Mouse (Mus musculus): ENCODE data around the gene Hpcal1. TPM values are rescaled to one million over a fixed set of nuclear protein-coding genes. Genes with fewer than 3 reads are reported as not detected.

The Hpcal1 gene
- polyA plus RNA-seq, 1 experiment, result 36.1 TPM

DNA sequence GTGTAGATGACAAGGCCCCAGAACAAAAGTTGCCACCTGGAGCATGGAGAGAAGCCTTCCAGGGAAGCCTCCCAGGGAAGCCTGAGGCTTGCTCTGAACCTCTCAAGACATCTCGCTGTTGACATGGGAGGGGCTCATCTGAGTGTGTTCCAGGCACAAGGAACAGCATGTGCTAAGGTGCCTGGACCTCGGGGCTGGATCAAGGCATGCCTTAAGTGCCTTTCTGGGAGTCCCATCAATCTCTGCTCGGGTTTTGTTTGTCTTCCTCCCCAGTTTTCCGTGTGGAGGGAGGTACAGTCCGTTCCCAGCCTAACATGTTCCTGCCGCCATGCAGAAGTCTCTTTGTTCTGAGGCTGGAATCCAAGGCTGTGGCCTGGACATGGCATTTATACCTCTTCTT lies 33.3 kb downstream of the Hpcal1 start:
- no peak overlapping the region for H3K4me3 ChIP-seq (replicated peaks; ENCODE audit: control insufficient read depth, low read depth, low read length)
- no peak overlapping the region for H3K27ac ChIP-seq (ENCODE audit: control insufficient read depth, insufficient read depth, low read depth, low read length, poor library complexity)
- peaks cover 3% of the 10 kb centered on the region for H3K4me1 ChIP-seq (ENCODE audit: control insufficient read depth, insufficient read depth, low read length)
- 74% methylated on average over 6 of the region's 6 CpGs for WGBS
- TF ChIP-seq POLR2A (IDR thresholded peaks at IDR 0.05; ENCODE audit: borderline replicate concordance, control insufficient read depth, low read depth, low read length), result no peak
- TF ChIP-seq CTCF (IDR thresholded peaks at IDR 0.05; ENCODE audit: control insufficient read depth, insufficient read depth, low read length), result no peak

DNA sequence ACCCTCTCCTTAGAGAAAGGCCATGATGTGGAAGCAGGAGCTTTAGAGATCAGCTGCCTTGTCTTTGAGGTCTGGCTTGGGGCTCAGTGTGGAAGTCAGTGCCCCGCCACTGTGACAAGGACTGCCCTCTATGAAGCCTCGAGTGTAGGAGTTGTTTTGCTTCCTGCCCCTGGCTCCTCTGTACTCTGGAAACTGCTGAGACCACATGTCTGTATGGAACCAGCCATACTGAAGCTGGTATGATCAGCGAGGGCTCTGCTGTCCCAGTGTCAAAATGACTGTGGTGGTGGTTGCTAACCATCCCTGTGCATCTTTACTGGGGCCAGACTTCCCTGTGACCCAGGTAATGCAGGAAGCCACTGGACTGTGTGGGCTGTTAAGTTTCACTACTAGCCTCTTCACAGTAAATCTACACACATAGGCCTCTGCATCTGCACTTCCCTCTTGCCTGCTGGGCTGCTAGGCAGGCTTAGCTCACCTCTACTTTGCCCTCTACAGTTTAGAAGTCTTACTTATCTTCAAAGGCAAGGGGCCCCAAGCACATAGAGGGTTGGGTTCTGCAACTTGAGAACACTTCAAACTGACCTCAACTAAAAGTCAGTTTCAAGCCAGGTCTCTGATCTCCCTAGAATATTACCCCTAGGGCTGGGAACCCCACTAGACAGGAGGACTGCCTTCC lies 33.9 kb downstream of the Hpcal1 start:
- Histone ChIP-seq H3K27ac (ENCODE audit: control insufficient read depth, insufficient read depth, low read depth, low read length, poor library complexity) (no peak overlapping the region), H3K4me1 (ENCODE audit: control insufficient read depth, insufficient read depth, low read length) (peaks cover 3% of the 10 kb centered on the region), H3K4me3 (replicated peaks; ENCODE audit: control insufficient read depth, low read depth, low read length) (no peak overlapping the region)
- 35% methylated on average over 3 of the region's 3 CpGs for WGBS
- no peak for TF ChIP-seq CTCF (IDR thresholded peaks at IDR 0.05; ENCODE audit: control insufficient read depth, insufficient read depth, low read length)
- TF ChIP-seq POLR2A (IDR thresholded peaks at IDR 0.05; ENCODE audit: borderline replicate concordance, control insufficient read depth, low read depth, low read length), result no peak

DNA sequence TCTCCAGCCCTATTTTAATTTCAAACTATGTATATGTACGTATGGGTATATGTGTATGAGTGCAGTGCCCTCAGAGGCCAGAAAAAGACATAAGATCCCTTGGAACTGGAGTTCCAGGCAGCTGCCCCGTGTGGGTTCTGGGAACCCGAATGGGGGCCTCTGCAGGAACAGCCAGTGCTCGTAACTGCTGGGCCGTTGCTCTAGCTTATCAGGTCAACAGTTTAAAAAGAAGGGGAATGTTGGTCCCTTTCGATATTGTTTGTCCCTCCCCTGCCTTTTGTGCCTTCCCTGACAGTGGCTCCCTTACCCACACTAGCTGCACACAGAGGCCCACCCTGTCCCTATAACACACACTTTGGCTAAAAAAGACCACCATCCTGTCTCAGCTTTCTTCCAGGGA lies 34.9 kb downstream of the Hpcal1 start:
- 68% methylated on average over 6 of the region's 6 CpGs for WGBS
- Histone ChIP-seq H3K4me3 (replicated peaks; ENCODE audit: control insufficient read depth, low read depth, low read length) (no peak overlapping the region), H3K4me1 (ENCODE audit: control insufficient read depth, insufficient read depth, low read length) (peaks cover 3% of the 10 kb centered on the region), H3K27ac (ENCODE audit: control insufficient read depth, insufficient read depth, low read depth, low read length, poor library complexity) (no peak overlapping the region)
- TF ChIP-seq CTCF (IDR thresholded peaks at IDR 0.05; ENCODE audit: control insufficient read depth, insufficient read depth, low read length), result no peak
- TF ChIP-seq POLR2A (IDR thresholded peaks at IDR 0.05; ENCODE audit: borderline replicate concordance, control insufficient read depth, low read depth, low read length), result no peak

DNA sequence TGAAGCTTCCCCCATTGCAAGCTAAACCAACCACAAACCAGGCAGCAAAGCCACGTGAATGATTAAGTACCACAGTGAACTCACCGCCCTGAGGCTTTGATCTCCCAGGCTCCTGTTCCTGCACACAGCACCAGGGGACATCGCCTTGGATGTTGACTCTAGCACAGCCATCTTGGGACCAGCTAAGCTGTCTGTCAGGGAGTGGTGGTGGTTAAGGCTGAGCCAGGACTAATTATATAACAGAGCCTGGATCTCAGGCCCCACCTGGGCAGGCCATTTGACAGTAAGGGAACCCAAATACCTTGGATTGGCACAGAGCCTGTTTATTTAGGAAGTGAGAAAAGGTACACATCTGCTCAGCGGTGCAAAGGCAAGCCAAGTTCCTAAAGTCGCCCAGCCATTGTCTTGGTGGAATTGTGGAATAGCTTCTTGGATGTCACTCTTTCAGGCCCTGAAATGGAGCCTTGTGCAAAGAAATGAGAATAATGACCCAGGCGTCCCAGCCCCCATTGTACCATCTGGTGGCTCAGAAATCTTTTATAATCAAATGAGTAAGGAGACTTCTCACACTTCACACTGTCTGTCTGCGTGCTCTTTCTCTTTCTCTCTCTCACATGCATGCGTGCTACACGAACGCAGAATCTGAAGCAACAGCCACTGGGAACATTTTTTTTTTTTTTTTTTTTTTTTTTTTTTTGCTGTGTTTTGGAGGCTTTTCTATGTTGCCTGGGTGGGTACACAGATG lies 36.1 kb downstream of the Hpcal1 start:
- no peak overlapping the region for H3K27ac ChIP-seq (ENCODE audit: control insufficient read depth, insufficient read depth, low read depth, low read length, poor library complexity)
- H3K4me1 ChIP-seq (ENCODE audit: control insufficient read depth, insufficient read depth, low read length), result peaks cover 3% of the 10 kb centered on the region
- no peak overlapping the region for H3K4me3 ChIP-seq (replicated peaks; ENCODE audit: control insufficient read depth, low read depth, low read length)
- 61% methylated on average over 10 of the region's 10 CpGs for whole genome bisulfite sequencing
- TF ChIP-seq POLR2A (IDR thresholded peaks at IDR 0.05; ENCODE audit: borderline replicate concordance, control insufficient read depth, low read depth, low read length), result no peak
- no peak for TF ChIP-seq CTCF (IDR thresholded peaks at IDR 0.05; ENCODE audit: control insufficient read depth, insufficient read depth, low read length)

DNA sequence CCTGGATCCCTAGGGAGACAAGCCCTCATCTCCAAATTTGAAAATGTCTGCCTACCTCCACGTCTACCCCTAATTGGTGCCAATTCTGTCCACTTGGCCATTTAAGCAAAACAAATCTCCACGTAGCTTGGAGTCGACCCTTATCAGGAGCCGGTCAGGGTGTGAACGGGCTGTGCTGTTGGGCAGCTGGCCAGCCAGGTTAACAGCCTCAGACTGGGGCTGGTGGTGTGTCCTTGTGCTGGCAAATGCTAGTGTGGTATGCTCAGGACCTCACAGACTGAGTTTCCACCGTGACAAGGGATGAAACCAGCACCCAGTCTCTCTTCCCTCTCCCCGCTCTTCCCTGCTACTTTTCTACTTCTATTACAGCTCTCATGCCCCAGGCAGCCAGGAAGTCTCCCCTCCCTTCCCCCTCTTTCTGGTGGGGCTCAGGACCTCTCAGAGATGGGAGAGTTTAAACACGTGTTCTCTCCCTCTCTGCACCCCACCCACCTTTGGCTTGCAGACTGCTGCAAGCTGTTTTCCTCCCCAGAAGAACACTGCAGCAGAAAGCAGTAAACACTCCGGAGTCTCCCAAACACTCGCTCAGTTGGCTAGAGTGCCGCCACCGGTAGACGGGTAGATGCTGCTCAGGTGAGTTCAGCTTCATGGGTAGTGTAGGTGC lies 37.2 kb downstream of the Hpcal1 start:
- Histone ChIP-seq H3K4me1 (ENCODE audit: control insufficient read depth, insufficient read depth, low read length) (peaks cover 3% of the 10 kb centered on the region), H3K4me3 (replicated peaks; ENCODE audit: control insufficient read depth, low read depth, low read length) (no peak overlapping the region), H3K27ac (ENCODE audit: control insufficient read depth, insufficient read depth, low read depth, low read length, poor library complexity) (no peak overlapping the region)
- TF ChIP-seq POLR2A (IDR thresholded peaks at IDR 0.05; ENCODE audit: borderline replicate concordance, control insufficient read depth, low read depth, low read length) (no peak), CTCF (IDR thresholded peaks at IDR 0.05; ENCODE audit: control insufficient read depth, insufficient read depth, low read length) (no peak)
- WGBS, result 49% methylated on average over 13 of the region's 13 CpGs

DNA sequence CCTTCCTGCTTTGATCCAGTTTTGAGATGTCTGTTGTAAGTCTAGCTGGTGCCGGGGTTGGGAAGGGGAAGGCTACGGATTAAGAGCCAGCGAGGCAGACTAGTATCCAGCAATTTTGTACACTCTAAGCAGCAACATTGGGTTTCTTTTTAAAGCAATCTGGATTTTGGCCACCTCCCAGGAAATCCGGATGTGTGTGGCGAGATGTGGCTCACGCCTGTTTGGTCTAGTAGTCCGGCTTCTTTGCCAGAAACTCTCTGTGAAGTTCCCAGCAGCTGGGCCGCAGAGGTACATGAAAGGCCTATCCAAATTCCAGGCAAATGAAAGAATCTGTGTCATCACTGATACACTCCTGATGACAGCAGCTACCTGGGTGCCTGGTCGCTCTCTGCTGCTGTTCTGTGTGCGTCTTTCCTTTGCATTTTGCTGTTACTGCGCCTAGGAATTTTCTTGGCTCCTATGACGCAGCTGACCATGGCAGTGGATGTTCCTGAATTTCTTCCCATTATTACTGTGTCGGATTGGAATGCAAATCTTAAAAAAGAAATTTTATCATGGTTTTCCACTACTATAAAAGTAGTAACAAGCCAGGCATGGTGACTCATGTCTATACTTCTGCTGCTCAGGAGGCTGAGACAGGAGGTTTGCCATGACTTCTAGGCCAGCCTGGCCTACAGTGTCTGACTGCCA lies 38.7 kb downstream of the Hpcal1 start:
- Histone ChIP-seq H3K4me3 (replicated peaks; ENCODE audit: control insufficient read depth, low read depth, low read length) (no peak overlapping the region), H3K27ac (ENCODE audit: control insufficient read depth, insufficient read depth, low read depth, low read length, poor library complexity) (no peak overlapping the region), H3K4me1 (ENCODE audit: control insufficient read depth, insufficient read depth, low read length) (peaks cover 2% of the 10 kb centered on the region)
- 81% methylated on average over 13 of the region's 13 CpGs for WGBS
- TF ChIP-seq POLR2A (IDR thresholded peaks at IDR 0.05; ENCODE audit: borderline replicate concordance, control insufficient read depth, low read depth, low read length) (no peak), CTCF (IDR thresholded peaks at IDR 0.05; ENCODE audit: control insufficient read depth, insufficient read depth, low read length) (no peak)

DNA sequence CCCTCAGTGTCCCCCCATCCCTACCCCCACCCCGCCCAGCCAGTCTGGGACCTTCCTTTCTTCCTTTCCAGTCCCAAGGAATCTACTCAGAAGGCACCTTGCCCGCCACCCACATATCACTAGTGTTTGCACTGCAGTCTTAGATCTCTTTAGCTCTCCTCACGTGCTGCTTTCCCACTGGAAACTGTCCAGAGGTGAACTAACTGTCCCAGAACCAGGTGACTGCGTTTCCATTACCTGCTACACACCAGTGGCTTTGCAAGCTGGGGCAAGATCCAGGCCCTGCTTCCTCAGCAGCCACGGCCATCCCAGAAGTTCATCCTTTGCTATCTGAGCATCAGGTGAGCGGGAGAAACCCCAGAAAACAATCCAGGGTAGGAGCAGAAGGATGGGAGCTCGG lies 41.4 kb downstream of the Hpcal1 start:
- Histone ChIP-seq H3K4me3 (replicated peaks; ENCODE audit: control insufficient read depth, low read depth, low read length) (no peak overlapping the region), H3K27ac (ENCODE audit: control insufficient read depth, insufficient read depth, low read depth, low read length, poor library complexity) (no peak overlapping the region), H3K4me1 (ENCODE audit: control insufficient read depth, insufficient read depth, low read length) (no peaks in the 10 kb centered on the region; the same call in none of the 2 replicates)
- TF ChIP-seq CTCF (IDR thresholded peaks at IDR 0.05; ENCODE audit: control insufficient read depth, insufficient read depth, low read length), result no peak
- WGBS, result 79% methylated on average over 7 of the region's 7 CpGs

DNA sequence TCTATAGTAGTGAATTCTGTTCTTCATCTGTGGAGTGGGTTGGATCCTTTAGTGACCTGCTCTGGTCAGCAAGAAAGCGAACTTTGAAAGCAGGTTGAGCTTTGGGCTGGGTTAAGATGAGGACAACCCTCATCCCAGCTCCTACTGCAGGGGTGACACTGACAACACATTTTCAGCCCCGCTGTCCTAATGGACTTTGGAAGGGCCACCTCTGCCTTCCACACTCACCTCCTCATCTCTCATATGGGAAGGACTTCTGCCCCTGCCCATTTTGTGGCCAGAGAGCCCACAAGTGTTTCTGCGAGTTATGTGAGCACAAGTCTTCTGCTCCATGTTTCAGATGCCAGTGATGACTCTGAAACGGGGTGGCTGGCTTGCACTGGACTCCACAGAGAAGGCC lies 41.9 kb downstream of the Hpcal1 start:
- no peak for TF ChIP-seq CTCF (IDR thresholded peaks at IDR 0.05; ENCODE audit: control insufficient read depth, insufficient read depth, low read length)
- no peak for TF ChIP-seq POLR2A (IDR thresholded peaks at IDR 0.05; ENCODE audit: borderline replicate concordance, control insufficient read depth, low read depth, low read length)
- H3K4me1 ChIP-seq (ENCODE audit: control insufficient read depth, insufficient read depth, low read length), result no peaks in the 10 kb centered on the region; the same call in none of the 2 replicates
- WGBS, result 78% methylated on average over 4 of the region's 4 CpGs
- no peak overlapping the region for H3K4me3 ChIP-seq (replicated peaks; ENCODE audit: control insufficient read depth, low read depth, low read length)
- no peak overlapping the region for H3K27ac ChIP-seq (ENCODE audit: control insufficient read depth, insufficient read depth, low read depth, low read length, poor library complexity)

Measured in bone marrow, adult 2 months (tissue).